Mouse (Mus musculus) liver, postnatal 0 days (tissue): ENCODE results near the gene U2af1l4. TPM values are rescaled to one million over a fixed set of nuclear protein-coding genes. Genes with fewer than 3 reads are reported as not detected.
A peak's percentile ranks its signal among the peaks of the same experiment; 100 is the strongest.

Experiments used
- ATAC-seq: fragments of 200-750 bp; cut with Nextera tagmentation; 2 replicates; pipeline ENCODE4 v1.8.0; 2017; ENCODE audit warnings: mild to moderate bottlenecking, moderate library complexity
- DNase-seq: peaks from one replicate; pipeline ENCODE4 v3.0.0-alpha.2; 2016
- H3K27ac ChIP-seq: fragments of 300-500 bp; sonication (generic); 2 replicates; pipeline ENCODE4 v1.5.1; 2014; ENCODE audit warnings: antibody characterized with exemption, moderate library complexity, mild to moderate bottlenecking, low read depth
- H3K27me3 ChIP-seq: fragments of 300-500 bp; sonication (generic); 2 replicates; pipeline ENCODE4 v1.6.1; 2014; ENCODE audit warnings: low read length, control low read depth, mixed read lengths; ENCODE audit not compliant: insufficient read depth
- H3K36me3 ChIP-seq: fragments of 300-500 bp; sonication (generic); replicated peaks from 2 replicates; pipeline ENCODE4 v1.6.1; 2014; ENCODE audit warnings: mild to moderate bottlenecking, control low read depth, low read length, moderate library complexity, mixed read lengths; ENCODE audit not compliant: insufficient read depth
- H3K4me1 ChIP-seq: fragments of 300-500 bp; sonication (generic); 2 replicates; pipeline ENCODE4 v1.6.1; 2014; ENCODE audit warnings: antibody characterized with exemption, mild to moderate bottlenecking, control low read depth; ENCODE audit not compliant: insufficient read depth
- H3K4me2 ChIP-seq: fragments of 300-500 bp; sonication (generic); 2 replicates; pipeline ENCODE4 v1.6.1; 2014; ENCODE audit warnings: low read depth, mild to moderate bottlenecking, low read length, moderate library complexity, mixed read lengths
- H3K4me3 ChIP-seq: fragments of 300-500 bp; sonication (generic); 2 replicates; pipeline ENCODE4 v1.5.1; 2014; ENCODE audit warnings: low read depth, low read length
- H3K9ac ChIP-seq: fragments of 300-500 bp; sonication (generic); replicated peaks from 2 replicates; pipeline ENCODE4 v1.6.1; 2014; ENCODE audit warnings: mild to moderate bottlenecking, moderate library complexity
- H3K9me3 ChIP-seq: fragments of 300-500 bp; sonication (generic); 2 replicates; pipeline ENCODE4 v1.6.1; 2016; ENCODE audit warnings: mild to moderate bottlenecking, control low read depth, low read length, mixed read lengths
- CTCF ChIP-seq: sonication (generic); IDR thresholded peaks from 2 replicates; pipeline ENCODE4 v1.5.1; 2016; ENCODE audit warnings: antibody characterized with exemption, low read depth
- EP300 ChIP-seq: IDR thresholded peaks from 2 replicates; pipeline ENCODE4 v1.6.1; 2016; ENCODE audit warnings: antibody characterized with exemption, low read depth, mild to moderate bottlenecking
- WGBS: fragments of 180-500 bp; shearing (Covaris S2); extraction: QIAGEN DNeasy Blood & Tissue Kit; methylation state at CpG from one replicate; pipeline ENCODE4 v1.1.7; 2014; ENCODE audit not compliant: insufficient replicate concordance; 5-methylcytosine and 5-hydroxymethylcytosine counted together
- polyA plus RNA-seq: library from polyadenylated mRNA; unstranded; fragments of >200 nt; fragmentation: Nextera tagmentation; extraction: Ambion mirVana; gene quantifications from 2 replicates; pipeline ENCODE4 v1.2.1, GENCODE M21; 2015

U2af1l4 gene
- polyA plus RNA-seq, 1 experiment from 2014 or later, result 34.4 TPM

GRCm38 (mm10) chr7:30594510-30595024 lies 31.5 kb downstream of the U2af1l4 start:
- TF ChIP-seq CTCF (no peak), EP300 (no peak)
- DNase-seq, result no peak
- Histone ChIP-seq H3K4me2 (no peak overlapping the region), H3K9me3 (no peaks in the 10 kb centered on the region), H3K4me1 (peaks cover 14% of the 10 kb centered on the region; the same call in 1 of the 2 replicates), H3K9ac (no peak overlapping the region), H3K36me3 (no peaks in the 10 kb centered on the region), H3K4me3 (no peak overlapping the region), H3K27ac (no peak overlapping the region), H3K27me3 (no peaks in the 10 kb centered on the region)
- 62% methylated on average over 4 of the region's 4 CpGs for WGBS
- no peak for ATAC-seq

GRCm38 (mm10) chr7:30596093-30596492 lies 33.0 kb downstream of the U2af1l4 start:
- Histone ChIP-seq H3K27ac (no peak overlapping the region), H3K27me3 (no peaks in the 10 kb centered on the region), H3K4me1 (peaks cover 16% of the 10 kb centered on the region), H3K4me3 (no peak overlapping the region), H3K9me3 (no peaks in the 10 kb centered on the region), H3K36me3 (no peaks in the 10 kb centered on the region), H3K4me2 (no peak overlapping the region), H3K9ac (no peak overlapping the region)
- no peak for TF ChIP-seq CTCF
- TF ChIP-seq EP300, result no peak
- DNase-seq (no peak), ATAC-seq (no peak)
- WGBS, result 69% methylated on average over 5 of the region's 5 CpGs

DNA sequence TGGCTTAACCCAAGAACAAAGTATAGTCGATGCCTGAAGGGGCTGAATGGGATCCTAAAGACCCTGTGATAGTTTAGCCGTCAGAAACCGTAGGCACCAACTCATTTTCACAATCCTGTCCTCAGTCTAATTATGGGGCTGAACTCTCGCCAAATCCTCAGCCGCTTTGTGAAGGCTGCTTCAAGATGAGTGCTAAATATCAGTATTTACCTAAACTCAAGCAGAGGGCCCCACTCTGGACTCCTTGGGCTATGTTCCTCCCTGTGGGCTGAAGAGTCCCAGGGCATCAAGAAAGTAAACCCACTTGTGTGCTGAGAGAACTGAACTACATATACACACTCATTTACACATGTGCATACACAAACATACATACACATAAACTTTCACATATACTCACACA lies 33.7 kb downstream of the U2af1l4 start:
- no peaks in the 10 kb centered on the region for H3K36me3 ChIP-seq

GRCm38 (mm10) chr7:30598786-30599185 lies 35.7 kb downstream of the U2af1l4 start, which contains the start of gene Zbtb32:
Gene Zbtb32 (minus strand): TSS chr7:30598909.
- Histone ChIP-seq H3K9me3 (no peaks in the 10 kb centered on the region), H3K4me2 (peak within 1 kb of the TSS; percentile 40; the same call in 1 of the 2 replicates), H3K36me3 (no peaks in the 10 kb centered on the region), H3K27ac (no peak within 1 kb of the TSS; the same call in 1 of the 2 replicates), H3K9ac (0 out of 2 replicates have a peak within 1 kb of the TSS, but pooled peaks have one; percentile 41), H3K4me3 (no peak within 1 kb of the TSS), H3K4me1 (peaks cover 16% of the 10 kb centered on the region), H3K27me3 (no peaks in the 10 kb centered on the region)
- TF ChIP-seq CTCF (no peak), EP300 (no peak)
- no peak for DNase-seq
- 87% methylated on average over 12 of the region's 12 CpGs for WGBS
- ATAC-seq, result no peak

More for the DNA sequence above, 33.7 kb downstream of the U2af1l4 start:
- ATAC-seq (no peak), DNase-seq (no peak)
- no peak overlapping the region for H3K27ac ChIP-seq
- 76% methylated on average over 5 of the region's 5 CpGs for WGBS
- no peaks in the 10 kb centered on the region for H3K9me3 ChIP-seq
- peaks cover 16% of the 10 kb centered on the region for H3K4me1 ChIP-seq
- TF ChIP-seq EP300 (no peak), CTCF (no peak)
- H3K9ac ChIP-seq, result no peak overlapping the region
- no peak overlapping the region for H3K4me2 ChIP-seq
- no peak overlapping the region for H3K4me3 ChIP-seq
- no peaks in the 10 kb centered on the region for H3K27me3 ChIP-seq

- no peaks in the 10 kb centered on the region for H3K27me3 ChIP-seq
- no peak overlapping the region for H3K4me3 ChIP-seq
- ATAC-seq, result peak; percentile 99
- no peak overlapping the region for H3K27ac ChIP-seq
- no peak for TF ChIP-seq EP300
- TF ChIP-seq CTCF, result no peak
- H3K36me3 ChIP-seq, result no peaks in the 10 kb centered on the region
- H3K9ac ChIP-seq, result 0 out of 2 replicates have a peak overlapping the region, but pooled peaks have one; percentile 41
- H3K9me3 ChIP-seq, result no peaks in the 10 kb centered on the region
- H3K4me2 ChIP-seq, result peak overlapping the region; percentile 40
- peaks cover 13% of the 10 kb centered on the region for H3K4me1 ChIP-seq
- peak; percentile 92 for DNase-seq
- 5% methylated on average over 16 of the region's 16 CpGs for WGBS
Observed at GRCm38 (mm10) chr7:30599933-30600353, 36.8 kb downstream of the U2af1l4 start.

GRCm38 (mm10) chr7:30600651-30601050 lies 37.5 kb downstream of the U2af1l4 start:
- ATAC-seq, result no peak
- Histone ChIP-seq H3K27ac (no peak overlapping the region), H3K36me3 (no peaks in the 10 kb centered on the region)

More at GRCm38 (mm10) chr7:30600651-30601050, 37.5 kb downstream of the U2af1l4 start:
- no peak overlapping the region for H3K4me2 ChIP-seq
- H3K4me3 ChIP-seq, result no peak overlapping the region
- DNase-seq, result no peak
- H3K9me3 ChIP-seq, result no peaks in the 10 kb centered on the region
- peaks cover 13% of the 10 kb centered on the region for H3K4me1 ChIP-seq
- WGBS, result 70% methylated on average over 7 of the region's 7 CpGs
- no peak overlapping the region for H3K9ac ChIP-seq
- H3K27me3 ChIP-seq, result no peaks in the 10 kb centered on the region
- TF ChIP-seq EP300, result no peak
- no peak for TF ChIP-seq CTCF
